In the genomic region with DNA sequence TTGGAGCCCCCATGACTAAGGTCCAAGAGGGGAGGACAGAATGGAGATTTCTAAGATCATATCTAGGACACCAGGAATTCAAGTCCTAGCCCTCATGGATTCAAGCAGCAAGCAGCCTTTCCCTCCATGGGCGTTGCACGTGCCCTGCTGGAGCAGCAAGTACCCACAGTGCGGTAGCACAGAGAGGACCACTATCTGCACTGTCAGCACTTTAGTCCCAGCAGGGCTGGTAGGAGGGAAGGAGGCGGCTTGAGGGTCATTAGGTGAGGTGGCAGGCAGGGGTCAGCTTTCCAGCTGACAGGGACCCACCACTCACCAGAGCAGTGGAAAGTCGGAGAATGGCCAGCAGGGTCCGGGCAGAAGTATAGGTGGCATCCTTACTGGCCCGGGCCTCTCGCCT, we compare ENCODE assay signal across 20 mouse cellular contexts. TPM values are rescaled to one million over a fixed set of nuclear protein-coding genes. Genes with fewer than 3 reads are reported as not detected.
A peak's percentile ranks its signal among the peaks of the same experiment; 100 is the strongest.
DNase-seq lines count a peak whose midpoint lies in the region; ATAC-seq and TF ChIP-seq lines count a peak whose summit lies in the region.
"Had no signal": no experiment of that assay in that cellular context is flagged by ENCODE, and none has a peak within 500 bp of the region (broad histone marks: within the 10 kb centered on the region; RNA-seq: fewer than 3 reads in every experiment).

No protein-coding gene starts in this region.

- no peak for ATAC-seq in limb, embryonic 12.5 days (ENCODE audit: insufficient number of reproducible peaks, insufficient read depth, low FRiP score, low TSS enrichment, low read depth)
- no peak for ATAC-seq in neural tube, embryonic 15.5 days (ENCODE audit: low FRiP score)
- ATAC-seq: CD4-positive, CD25-positive, alpha-beta regulatory T cell, adult 4 months; forebrain, embryonic 16.5 days; intestine, embryonic 15.5 days had no signal

- no peak for TF ChIP-seq RAD21 in MEL (IDR thresholded peaks at IDR 0.05; ENCODE audit: low read depth, low read length)

- no peak for TF ChIP-seq CTCF in MEL (IDR thresholded peaks at IDR 0.05 in 2 of 3, conservative IDR thresholded peaks at IDR 0.05 in 1 of 3; ENCODE audit: control insufficient read depth in 1 of 3, insufficient read depth in 1 of 3, low read depth in 2 of 3, low read length in 3 of 3, poor library complexity in 1 of 3, severe bottlenecking in 1 of 3)

- 83% methylated on average over 8 of the region's 8 CpGs for WGBS in limb, embryonic 12.5 days
- WGBS in limb, embryonic 10.5 days, result 79% methylated on average over 8 of the region's 8 CpGs
- WGBS in neural tube, embryonic 15.5 days, result 81% methylated on average over 8 of the region's 8 CpGs

- peak; percentile 25 for DNase-seq in cerebellum, adult 9-10 months
- DNase-seq in cerebellum, postnatal 36 days, result no peak
- DNase-seq in limb, embryonic 10.5 days (ENCODE audit: low spot score), result no peak
- no peak for DNase-seq in MEL (ENCODE audit: low read depth, low spot score)
- DNase-seq in spleen, postnatal 14 days (ENCODE audit: low spot score in 2 of 2), result no peak
- DNase-seq: adrenal gland, adult 8-10 months; cerebellum, postnatal 25 days; kidney, adult 9 months; kidney, postnatal 25 days; left cerebral cortex, postnatal 4 days; liver, embryonic 13.5 days; lung, embryonic 14.5 days; lung, postnatal 4 days; retina, postnatal 1 day; thymus, adult 2 months had no signal

- no peak overlapping the region for H3K4me2 ChIP-seq in limb, embryonic 12.5 days
- H3K4me2 ChIP-seq in neural tube, embryonic 15.5 days, result no peak overlapping the region
- H3K4me2 ChIP-seq: intestine, embryonic 15.5 days; liver, embryonic 13.5 days; lung, embryonic 14.5 days had no signal

- H3K79me2 ChIP-seq in MEL (ENCODE audit: control insufficient read depth, insufficient read depth, low read length, poor library complexity), result peaks cover 23% of the 10 kb centered on the region

- 0 out of 2 replicates have a peak overlapping the region, but pooled peaks have one; percentile 9 for H3K9ac ChIP-seq in limb, embryonic 12.5 days (replicated peaks)
- H3K9ac ChIP-seq in MEL (ENCODE audit: control insufficient read depth, low read depth, low read length, poor library complexity, severe bottlenecking), result no peak overlapping the region
- H3K9ac ChIP-seq in neural tube, embryonic 15.5 days (replicated peaks), result no peak overlapping the region
- H3K9ac ChIP-seq: intestine, embryonic 15.5 days; liver, embryonic 13.5 days; lung, embryonic 14.5 days had no signal

- H3K36me3 ChIP-seq in limb, embryonic 12.5 days, result peaks cover 80% of the 10 kb centered on the region
- peaks cover 84% of the 10 kb centered on the region for H3K36me3 ChIP-seq in limb, embryonic 10.5 days
- H3K36me3 ChIP-seq in MEL (ENCODE audit: control insufficient read depth in 1 of 2, insufficient read depth in 2 of 2, low read length in 2 of 2), result peaks cover 6 to 15% of the 10 kb centered on the region in 2 experiments; a peak in 3 of 4 replicates
- peaks cover 70% of the 10 kb centered on the region for H3K36me3 ChIP-seq in neural tube, embryonic 15.5 days

- peaks cover 17% of the 10 kb centered on the region for H3K4me1 ChIP-seq in limb, embryonic 12.5 days (replicated peaks)
- peaks cover 25% of the 10 kb centered on the region for H3K4me1 ChIP-seq in limb, embryonic 10.5 days
- H3K4me1 ChIP-seq in MEL (ENCODE audit: control insufficient read depth in 1 of 2, insufficient read depth in 2 of 2, low read length in 2 of 2), result peaks cover 0 to 3% of the 10 kb centered on the region in 2 experiments; a peak in 1 of 4 replicates
- H3K4me1 ChIP-seq in neural tube, embryonic 15.5 days, result peaks cover 32% of the 10 kb centered on the region

- TF ChIP-seq POLR2A in MEL (IDR thresholded peaks at IDR 0.05; ENCODE audit: control insufficient read depth in 1 of 2, insufficient read depth in 1 of 2, low read depth in 1 of 2, low read length in 2 of 2, poor library complexity in 1 of 2), result peak; percentile 46; a peak in 2 of 4 replicates

- H3K27ac ChIP-seq in limb, embryonic 12.5 days, result no peak overlapping the region
- no peak overlapping the region for H3K27ac ChIP-seq in limb, embryonic 10.5 days
- no peak overlapping the region for H3K27ac ChIP-seq in MEL (ENCODE audit: control insufficient read depth, low read depth, low read length)
- H3K27ac ChIP-seq in neural tube, embryonic 15.5 days (replicated peaks), result 0 out of 2 replicates have a peak overlapping the region, but pooled peaks have one; percentile 28
- H3K27ac ChIP-seq: intestine, embryonic 15.5 days; liver, embryonic 13.5 days had no signal

- no peaks in the 10 kb centered on the region for H3K27me3 ChIP-seq in limb, embryonic 12.5 days
- H3K27me3 ChIP-seq in limb, embryonic 10.5 days (ENCODE audit: low read depth, poor library complexity, severe bottlenecking), result no peaks in the 10 kb centered on the region
- H3K27me3 ChIP-seq in MEL (ENCODE audit: control insufficient read depth in 1 of 2, insufficient read depth in 2 of 2, low read length in 2 of 2), result no peaks in the 10 kb centered on the region
- H3K27me3 ChIP-seq in neural tube, embryonic 15.5 days (replicated peaks), result no peaks in the 10 kb centered on the region
- H3K27me3 ChIP-seq: intestine, embryonic 15.5 days; liver, embryonic 13.5 days had no signal

- no peak overlapping the region; the same call in 1 of the 2 replicates for H3K4me3 ChIP-seq in limb, embryonic 12.5 days (replicated peaks)
- H3K4me3 ChIP-seq in limb, embryonic 10.5 days, result no peak overlapping the region
- no peak overlapping the region for H3K4me3 ChIP-seq in MEL (ENCODE audit: control insufficient read depth in 1 of 2, insufficient read depth in 1 of 2, low read depth in 2 of 2, low read length in 2 of 2)
- H3K4me3 ChIP-seq in neural tube, embryonic 15.5 days (replicated peaks), result no peak overlapping the region
- H3K4me3 ChIP-seq: intestine, embryonic 15.5 days; liver, embryonic 13.5 days had no signal

- no peaks in the 10 kb centered on the region for H3K9me3 ChIP-seq in limb, embryonic 12.5 days
- H3K9me3 ChIP-seq in limb, embryonic 10.5 days (replicated peaks), result no peaks in the 10 kb centered on the region
- H3K9me3 ChIP-seq in MEL (replicated peaks; ENCODE audit: insufficient read depth, low read length), result no peaks in the 10 kb centered on the region
- no peaks in the 10 kb centered on the region for H3K9me3 ChIP-seq in neural tube, embryonic 15.5 days (replicated peaks)
- H3K9me3 ChIP-seq: intestine, embryonic 15.5 days; liver, embryonic 13.5 days had no signal

- TF ChIP-seq EP300 in MEL (IDR thresholded peaks at IDR 0.05; ENCODE audit: low read depth in 1 of 2, low read length in 2 of 2), result no peak

TF ChIP-seq in MEL, 35 proteins besides CTCF, POLR2A, EP300 and RAD21:
- TF ChIP-seq MYB (IDR thresholded peaks at IDR 0.05; ENCODE audit: low read depth, low read length) (no peak), MAFK (IDR thresholded peaks at IDR 0.05; ENCODE audit: borderline replicate concordance, low read depth, low read length) (peak; percentile 63; the same call in 1 of the 2 replicates), POLR2AphosphoS5 (IDR thresholded peaks at IDR 0.05; ENCODE audit: borderline replicate concordance, low read depth, low read length) (peak; percentile 14; the same call in 1 of the 2 replicates)

RNA-seq across cellular contexts. Expression of gene Cops6, which starts 4.7 kb away (rescaled TPM):
- polyA plus RNA-seq in limb, embryonic 12.5 days (2016; fragmentation: Nextera tagmentation; extraction: Ambion mirVana), result 332 and 333 TPM in 2 replicates
- polyA plus RNA-seq in limb, embryonic 10.5 days (2016; fragmentation: Nextera tagmentation; extraction: Ambion mirVana), result 381 and 386 TPM in 2 replicates
- 52.6 and 63.7 TPM in 2 replicates for total RNA-seq in MEL (2012; rRNA removed)
- polyA plus RNA-seq in MEL (2012; ENCODE audit: insufficient read depth in 1 of 2, insufficient read length in 2 of 2, low read depth in 1 of 2, low replicate concordance in 2 of 2, missing spikeins in 1 of 2), result 100 to 1,000 TPM in 1 of 2 experiments, not detected in 1; 152 TPM
- polyA plus RNA-seq in neural tube, embryonic 15.5 days (2015; fragmentation: Nextera tagmentation; extraction: Ambion mirVana), result 325 and 328 TPM in 2 replicates

RNA-seq across cellular contexts. Expression of gene Ap4m1, which starts 6.2 kb away (rescaled TPM):
- polyA plus RNA-seq in limb, embryonic 12.5 days (2016; fragmentation: Nextera tagmentation; extraction: Ambion mirVana), result 32.0 and 36.3 TPM in 2 replicates
- polyA plus RNA-seq in limb, embryonic 10.5 days (2016; fragmentation: Nextera tagmentation; extraction: Ambion mirVana), result 26.4 and 32.0 TPM in 2 replicates
- 19.1 and 22.2 TPM in 2 replicates for total RNA-seq in MEL (2012; rRNA removed)
- polyA plus RNA-seq in MEL (2012; ENCODE audit: insufficient read depth in 1 of 2, insufficient read length in 2 of 2, low read depth in 1 of 2, low replicate concordance in 2 of 2, missing spikeins in 1 of 2), result 10 to 100 TPM in 1 of 2 experiments, not detected in 1; 38.5 TPM
- 22.8 and 23.0 TPM in 2 replicates for polyA plus RNA-seq in neural tube, embryonic 15.5 days (2015; fragmentation: Nextera tagmentation; extraction: Ambion mirVana)

RNA-seq across cellular contexts. Expression of gene Mcm7, which starts 6.6 kb away (rescaled TPM):
- 298 and 302 TPM in 2 replicates for polyA plus RNA-seq in limb, embryonic 12.5 days (2016; fragmentation: Nextera tagmentation; extraction: Ambion mirVana)
- polyA plus RNA-seq in limb, embryonic 10.5 days (2016; fragmentation: Nextera tagmentation; extraction: Ambion mirVana), result 384 and 399 TPM in 2 replicates
- 202 TPM in 2 replicates for total RNA-seq in MEL (2012; rRNA removed)
- 100 to 1,000 TPM; 255 to 565 TPM for polyA plus RNA-seq in MEL (2012; ENCODE audit: insufficient read depth in 1 of 2, insufficient read length in 2 of 2, low read depth in 1 of 2, low replicate concordance in 2 of 2, missing spikeins in 1 of 2)
- polyA plus RNA-seq in neural tube, embryonic 15.5 days (2015; fragmentation: Nextera tagmentation; extraction: Ambion mirVana), result 62.9 and 99.9 TPM in 2 replicates

RNA-seq across cellular contexts. Expression of gene Zfp113, which starts 10.1 kb away (rescaled TPM):
- polyA plus RNA-seq in limb, embryonic 12.5 days (2016; fragmentation: Nextera tagmentation; extraction: Ambion mirVana), result 23.4 and 27.4 TPM in 2 replicates
- 29.7 and 36.3 TPM in 2 replicates for polyA plus RNA-seq in limb, embryonic 10.5 days (2016; fragmentation: Nextera tagmentation; extraction: Ambion mirVana)
- 5.4 and 6.9 TPM in 2 replicates for total RNA-seq in MEL (2012; rRNA removed)
- polyA plus RNA-seq in MEL (2012; ENCODE audit: insufficient read depth in 1 of 2, insufficient read length in 2 of 2, low read depth in 1 of 2, low replicate concordance in 2 of 2, missing spikeins in 1 of 2), result 1 to 10 TPM in 1 of 2 experiments, not detected in 1; 6.8 TPM
- polyA plus RNA-seq in neural tube, embryonic 15.5 days (2015; fragmentation: Nextera tagmentation; extraction: Ambion mirVana), result 22.0 and 24.9 TPM in 2 replicates

RNA-seq across cellular contexts. Expression of gene Taf6, which starts 21.7 kb away (rescaled TPM):
- 114 and 122 TPM in 2 replicates for polyA plus RNA-seq in limb, embryonic 12.5 days (2016; fragmentation: Nextera tagmentation; extraction: Ambion mirVana)
- polyA plus RNA-seq in limb, embryonic 10.5 days (2016; fragmentation: Nextera tagmentation; extraction: Ambion mirVana), result 133 and 145 TPM in 2 replicates
- total RNA-seq in MEL (2012; rRNA removed), result 52.6 and 59.6 TPM in 2 replicates
- polyA plus RNA-seq in MEL (2012; ENCODE audit: insufficient read depth in 1 of 2, insufficient read length in 2 of 2, low read depth in 1 of 2, low replicate concordance in 2 of 2, missing spikeins in 1 of 2), result 10 to 100 TPM in 1 of 2 experiments, not detected in 1; 94.7 TPM
- polyA plus RNA-seq in neural tube, embryonic 15.5 days (2015; fragmentation: Nextera tagmentation; extraction: Ambion mirVana), result 62.5 and 70.0 TPM in 2 replicates
